Mouse (Mus musculus) regulatory T cell (primary cell): Measurements from ENCODE around the gene Adamts17.

Experiments used
- in situ Hi-C: fragments of 300-600 bp; cut with MboI, MseI; formaldehyde crosslinking; loops from one replicate; pipeline ENCODE4 v1.15.1; 2025; ENCODE audit warnings: high pct_unique_total_duplicates

Gene Adamts17

GRCm38 (mm10) chr7:67082751-67083150 is 243.2 kb downstream of the Adamts17 start:
- in situ Hi-C loops, result no loop called here

- in situ Hi-C loops, result no loop called here
These were observed 248.2 kb downstream of the Adamts17 start for GRCm38 (mm10) chr7:67087759-67088158.

GRCm38 (mm10) chr7:67097096-67097495 is 257.6 kb downstream of the Adamts17 start:
- in situ Hi-C loops, result loop anchor here (5.0 kb wide), 1 partner anchor 335 kb away; no protein-coding TSS in a partner anchor

GRCm38 (mm10) chr7:67101418-67101973 is 262.0 kb downstream of the Adamts17 start:
- in situ Hi-C loops, result no loop called here

GRCm38 (mm10) chr7:67110551-67111159 is 271.1 kb downstream of the Adamts17 start:
- in situ Hi-C loops, result no loop called here

- in situ Hi-C loops, result no loop called here
These were observed 273.1 kb downstream of the Adamts17 start for GRCm38 (mm10) chr7:67112495-67113216.

- in situ Hi-C loops, result no loop called here
These were observed 274.5 kb downstream of the Adamts17 start for GRCm38 (mm10) chr7:67114056-67114455.

GRCm38 (mm10) chr7:67115056-67115455 is 275.5 kb downstream of the Adamts17 start:
- in situ Hi-C loops, result no loop called here

GRCm38 (mm10) chr7:67135140-67135539 is 295.6 kb downstream of the Adamts17 start:
- in situ Hi-C loops, result no loop called here

GRCm38 (mm10) chr7:67142347-67143015 is 302.9 kb downstream of the Adamts17 start:
- in situ Hi-C loops, result no loop called here

- in situ Hi-C loops, result no loop called here
These were observed 306.2 kb downstream of the Adamts17 start for GRCm38 (mm10) chr7:67145748-67146147.

- in situ Hi-C loops, result no loop called here
These were observed 306.6 kb downstream of the Adamts17 start for GRCm38 (mm10) chr7:67146151-67146550.

- in situ Hi-C loops, result no loop called here
These were observed 310.2 kb downstream of the Adamts17 start for GRCm38 (mm10) chr7:67149707-67150106.

GRCm38 (mm10) chr7:67152626-67153025 is 313.1 kb downstream of the Adamts17 start:
- in situ Hi-C loops, result no loop called here

GRCm38 (mm10) chr7:67162135-67162534 is 322.6 kb downstream of the Adamts17 start:
- in situ Hi-C loops, result no loop called here

- in situ Hi-C loops, result no loop called here
These were observed 328.8 kb downstream of the Adamts17 start for GRCm38 (mm10) chr7:67168288-67168687.

GRCm38 (mm10) chr7:67168763-67169569 is 329.4 kb downstream of the Adamts17 start:
- in situ Hi-C loops, result no loop called here

GRCm38 (mm10) chr7:67173522-67174195 is 334.1 kb downstream of the Adamts17 start:
- in situ Hi-C loops, result no loop called here

GRCm38 (mm10) chr7:67183786-67184185 is 344.3 kb downstream of the Adamts17 start:
- in situ Hi-C loops, result no loop called here

- in situ Hi-C loops, result loop anchor here (5.0 kb wide), 1 partner anchor 377 kb away; no protein-coding TSS in a partner anchor
These were observed 359.9 kb downstream of the Adamts17 start for GRCm38 (mm10) chr7:67199412-67199811.
